Mouse (Mus musculus) forebrain, embryonic 16.5 days (tissue): ENCODE data around the gene Banf1. TPM values are rescaled to one million over a fixed set of nuclear protein-coding genes. Genes with fewer than 3 reads are reported as not detected.

Experiments
- ATAC-seq: fragments of 200-750 bp; cut with Nextera tagmentation; 2 replicates; pipeline ENCODE4 v1.8.0; 2017; ENCODE audit warnings: mild to moderate bottlenecking, moderate library complexity
- H3K27ac ChIP-seq: fragments of 300-500 bp; sonication (generic); 2 replicates; pipeline ENCODE4 v1.5.1; 2014; ENCODE audit warnings: low read length, control low read depth
- H3K27me3 ChIP-seq: fragments of 300-500 bp; sonication (generic); replicated peaks from 2 replicates; pipeline ENCODE4 v1.6.1; 2014; ENCODE audit warnings: low read length; ENCODE audit not compliant: control insufficient read depth, insufficient read depth
- H3K36me3 ChIP-seq: fragments of 300-500 bp; sonication (generic); 2 replicates; pipeline ENCODE4 v1.6.1; 2014; ENCODE audit not compliant: control insufficient read depth, insufficient read depth
- H3K4me1 ChIP-seq: fragments of 300-500 bp; sonication (generic); replicated peaks from 2 replicates; pipeline ENCODE4 v1.6.1; 2014; ENCODE audit warnings: low read length; ENCODE audit not compliant: control insufficient read depth, insufficient read depth
- H3K4me2 ChIP-seq: fragments of 300-500 bp; sonication (generic); 2 replicates; pipeline ENCODE4 v1.6.1; 2014; ENCODE audit warnings: mild to moderate bottlenecking, low read length, control low read depth
- H3K4me3 ChIP-seq: fragments of 300-500 bp; sonication (generic); replicated peaks from 2 replicates; pipeline ENCODE4 v1.5.1; 2014; ENCODE audit warnings: mild to moderate bottlenecking, low read length, control low read depth
- H3K9ac ChIP-seq: fragments of 300-500 bp; sonication (generic); replicated peaks from 2 replicates; pipeline ENCODE4 v1.6.1; 2014; ENCODE audit warnings: low read depth, low read length, control low read depth
- H3K9me3 ChIP-seq: fragments of 300-500 bp; sonication (generic); 2 replicates; pipeline ENCODE4 v1.6.1; 2016; ENCODE audit warnings: low read length; ENCODE audit not compliant: control insufficient read depth
- WGBS: fragments of 180-500 bp; shearing (Covaris S2); extraction: QIAGEN DNeasy Blood & Tissue Kit; methylation state at CpG from one replicate; pipeline ENCODE4 v1.1.7; 2014; 5-methylcytosine and 5-hydroxymethylcytosine counted together
- polyA plus RNA-seq: library from polyadenylated mRNA; unstranded; fragments of >200 nt; fragmentation: Nextera tagmentation; extraction: Ambion mirVana; gene quantifications from 2 replicates; pipeline ENCODE4 v1.2.1, GENCODE M21; 2015

The Banf1 gene
- polyA plus RNA-seq, 1 experiment from 2014 or later = 378 TPM

- Histone ChIP-seq H3K9me3 (no peaks in the 10 kb centered on the region), H3K4me1 (peaks cover 6% of the 10 kb centered on the region), H3K27me3 (no peaks in the 10 kb centered on the region), H3K4me3 (no peak overlapping the region), H3K36me3 (no peaks in the 10 kb centered on the region), H3K9ac (no peak overlapping the region), H3K27ac (no peak overlapping the region), H3K4me2 (no peak overlapping the region)
- 81% methylated on average over 6 of the region's 6 CpGs for WGBS
- ATAC-seq = no peak
Measured at GRCm38 (mm10) chr19:5345297-5346131, 21.5 kb downstream of the Banf1 start.

GRCm38 (mm10) chr19:5341360-5341759, 25.6 kb downstream of the Banf1 start:
- no peak overlapping the region for H3K4me3 ChIP-seq
- no peaks in the 10 kb centered on the region for H3K4me1 ChIP-seq
- no peaks in the 10 kb centered on the region for H3K36me3 ChIP-seq
- H3K27ac ChIP-seq = no peak overlapping the region
- H3K4me2 ChIP-seq = no peak overlapping the region
- no peaks in the 10 kb centered on the region for H3K27me3 ChIP-seq
- no peaks in the 10 kb centered on the region for H3K9me3 ChIP-seq
- H3K9ac ChIP-seq = no peak overlapping the region
- WGBS = 92% methylated on average over 7 of the region's 7 CpGs
- ATAC-seq = no peak

GRCm38 (mm10) chr19:5337975-5338374, 29.0 kb downstream of the Banf1 start:
- Histone ChIP-seq H3K27me3 (no peaks in the 10 kb centered on the region), H3K4me3 (no peak overlapping the region), H3K27ac (no peak overlapping the region), H3K36me3 (no peaks in the 10 kb centered on the region), H3K9me3 (no peaks in the 10 kb centered on the region), H3K9ac (no peak overlapping the region), H3K4me1 (no peaks in the 10 kb centered on the region), H3K4me2 (no peak overlapping the region)
- WGBS = 20% methylated on average over 5 of the region's 5 CpGs
- ATAC-seq = no peak

GRCm38 (mm10) chr19:5335441-5335840, 31.5 kb downstream of the Banf1 start, which contains the start of gene Catsper1:
Gene Catsper1, plus strand, starts transcription at chr19:5335741.
- Histone ChIP-seq H3K4me2 (no peak within 1 kb of the TSS), H3K36me3 (no peaks in the 10 kb centered on the region), H3K4me1 (no peaks in the 10 kb centered on the region), H3K9ac (no peak within 1 kb of the TSS), H3K9me3 (no peaks in the 10 kb centered on the region), H3K4me3 (no peak within 1 kb of the TSS), H3K27ac (no peak within 1 kb of the TSS), H3K27me3 (no peaks in the 10 kb centered on the region)
- ATAC-seq = no peak
- 86% methylated on average over 6 of the region's 6 CpGs for WGBS

GRCm38 (mm10) chr19:5334741-5335140, 32.2 kb downstream of the Banf1 start:
- WGBS = 82% methylated on average over 5 of the region's 5 CpGs
- Histone ChIP-seq H3K4me3 (no peak overlapping the region), H3K9me3 (no peaks in the 10 kb centered on the region), H3K9ac (no peak overlapping the region), H3K36me3 (no peaks in the 10 kb centered on the region), H3K27me3 (no peaks in the 10 kb centered on the region), H3K27ac (no peak overlapping the region), H3K4me1 (no peaks in the 10 kb centered on the region), H3K4me2 (no peak overlapping the region)
- no peak for ATAC-seq

GRCm38 (mm10) chr19:5327970-5328369, 39.0 kb downstream of the Banf1 start:
- Histone ChIP-seq H3K27me3 (no peaks in the 10 kb centered on the region), H3K9ac (no peak overlapping the region), H3K4me3 (no peak overlapping the region), H3K27ac (no peak overlapping the region), H3K36me3 (no peaks in the 10 kb centered on the region), H3K4me2 (no peak overlapping the region), H3K9me3 (no peaks in the 10 kb centered on the region), H3K4me1 (no peaks in the 10 kb centered on the region)
- ATAC-seq = no peak
- 84% methylated on average over 19 of the region's 19 CpGs for WGBS

DNA sequence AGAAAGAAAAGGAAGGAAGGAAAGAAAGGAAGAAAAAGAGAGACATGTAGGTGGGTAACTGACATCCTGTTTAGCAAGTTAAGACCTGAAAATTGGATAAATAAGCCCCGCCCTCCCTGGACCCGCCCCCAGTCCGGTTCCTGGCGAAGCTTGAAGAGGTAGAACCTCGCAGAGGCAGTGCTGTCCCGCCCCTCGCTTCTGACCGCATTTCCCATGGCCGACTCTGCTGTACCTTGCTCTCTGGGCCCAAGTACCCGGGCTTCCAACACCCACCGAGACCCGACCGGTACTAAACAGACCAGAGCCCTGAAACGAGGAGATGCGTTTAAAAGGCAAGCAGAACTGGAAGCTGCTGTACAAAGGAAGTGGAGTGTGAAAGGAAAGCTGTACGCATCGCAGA, 43.2 kb downstream of the Banf1 start:
- no peaks in the 10 kb centered on the region for H3K27me3 ChIP-seq
- no peak overlapping the region for H3K4me2 ChIP-seq
- no peak overlapping the region for H3K27ac ChIP-seq
- no peak for ATAC-seq
- 61% methylated on average over 17 of the region's 17 CpGs for WGBS
- H3K9me3 ChIP-seq = no peaks in the 10 kb centered on the region
- H3K9ac ChIP-seq = no peak overlapping the region
- no peak overlapping the region for H3K4me3 ChIP-seq
- no peaks in the 10 kb centered on the region for H3K4me1 ChIP-seq
- H3K36me3 ChIP-seq = no peaks in the 10 kb centered on the region

Other genes starting within 250 kb of the Banf1 start
- gene Klc2, start 248.6 kb downstream of the Banf1 start, polyA plus RNA-seq = 48.1 and 55.5 TPM in 2 replicates
- 38.0 and 39.1 TPM in 2 replicates for gene Pacs1, start 94.0 kb downstream of the Banf1 start, polyA plus RNA-seq
- 347 and 373 TPM in 2 replicates for gene Sf3b2, start 71.7 kb downstream of the Banf1 start, polyA plus RNA-seq
- 36.3 and 40.5 TPM in 2 replicates for gene Gal3st3, start 68.8 kb downstream of the Banf1 start, polyA plus RNA-seq
- not detected in 2 replicates for gene Catsper1, start 31.4 kb downstream of the Banf1 start, polyA plus RNA-seq
- gene Cst6, start 17.6 kb downstream of the Banf1 start, polyA plus RNA-seq = 3.0 and 4.7 TPM in 2 replicates
- 43.3 and 49.9 TPM in 2 replicates for gene Eif1ad, start 427 bp downstream of the Banf1 start, polyA plus RNA-seq
- 74.4 and 75.1 TPM in 2 replicates for gene Sart1, start 21.5 kb upstream of the Banf1 start, polyA plus RNA-seq
- not detected in 2 replicates for gene Tsga10ip, start 35.4 kb upstream of the Banf1 start, polyA plus RNA-seq
- 283 and 294 TPM in 2 replicates for gene Drap1, start 57.8 kb upstream of the Banf1 start, polyA plus RNA-seq
- 61.1 and 62.9 TPM in 2 replicates for gene AI837181, start 58.0 kb upstream of the Banf1 start, polyA plus RNA-seq
- not detected in 2 replicates for gene Fosl1, start 80.4 kb upstream of the Banf1 start, polyA plus RNA-seq
- gene Ccdc85b, start 90.7 kb upstream of the Banf1 start, polyA plus RNA-seq = 8.6 and 8.8 TPM in 2 replicates
- 165 and 185 TPM in 2 replicates for gene Fibp, start 93.4 kb upstream of the Banf1 start, polyA plus RNA-seq
- gene Ctsw, start 101.3 kb upstream of the Banf1 start, polyA plus RNA-seq = 5.7 and 6.3 TPM in 2 replicates
- 30.2 and 39.1 TPM in 2 replicates for gene Efemp2, start 106.8 kb upstream of the Banf1 start, polyA plus RNA-seq
- 56.0 and 60.5 TPM in 2 replicates for gene Mus81, start 121.2 kb upstream of the Banf1 start, polyA plus RNA-seq
- 3,630 and 3,701 TPM in 2 replicates for gene Cfl1, start 123.3 kb upstream of the Banf1 start, polyA plus RNA-seq
- gene 1700020D05Rik, start 136.6 kb upstream of the Banf1 start, polyA plus RNA-seq = 0.32 and 0.70 TPM in 2 replicates
- gene Snx32, start 143.4 kb upstream of the Banf1 start, polyA plus RNA-seq = 76.1 and 87.8 TPM in 2 replicates
- 0.08 and 0.09 TPM in 2 replicates for gene Ovol1, start 193.5 kb upstream of the Banf1 start, polyA plus RNA-seq
- 1.9 and 2.0 TPM in 2 replicates for gene Ap5b1, start 200.9 kb upstream of the Banf1 start, polyA plus RNA-seq
- gene Rnaseh2c, start 234.7 kb upstream of the Banf1 start, polyA plus RNA-seq = 81.0 and 86.7 TPM in 2 replicates
- gene Kat5, start 243.1 kb upstream of the Banf1 start, polyA plus RNA-seq = 76.8 and 78.1 TPM in 2 replicates